Mouse (Mus musculus): ENCODE data around the gene Cacng4. TPM values are rescaled to one million over a fixed set of nuclear protein-coding genes. Genes with fewer than 3 reads are reported as not detected.

Gene Cacng4
- total and polyA plus RNA-seq, 2 experiments from 2014 or later = 43.8 to 88.4 TPM

- WGBS = 21% methylated on average over 9 of the region's 9 CpGs
- Histone ChIP-seq H3K4me3 (ENCODE audit: low read length) (no peak overlapping the region), H3K9me3 (ENCODE audit: low read length) (no peaks in the 10 kb centered on the region), H3K4me1 (ENCODE audit: insufficient read depth, low read length) (peaks cover 20% of the 10 kb centered on the region), H3K9ac (replicated peaks; ENCODE audit: low read length) (no peak overlapping the region), H3K27ac (peak overlapping the region; percentile 74), H3K4me2 (ENCODE audit: low read depth, low read length) (no peak overlapping the region), H3K27me3 (ENCODE audit: insufficient read depth, low read length) (no peaks in the 10 kb centered on the region), H3K36me3 (ENCODE audit: insufficient read depth, low read length) (no peaks in the 10 kb centered on the region)
- DNase-seq (ENCODE audit: low spot score) = peak; percentile 82
- peak; percentile 73 for ATAC-seq
- no peak for TF ChIP-seq CTCF (IDR thresholded peaks at IDR 0.05; ENCODE audit: low read depth)
Measured at GRCm38 (mm10) chr11:107778859-107779258, 15.5 kb downstream of the Cacng4 start.

- ATAC-seq (no peak), DNase-seq (ENCODE audit: low spot score) (peak; percentile 73)
- Histone ChIP-seq H3K27ac (peak overlapping the region; percentile 74; the same call in 1 of the 2 replicates), H3K4me1 (ENCODE audit: insufficient read depth, low read length) (peaks cover 22% of the 10 kb centered on the region), H3K4me3 (ENCODE audit: low read length) (no peak overlapping the region), H3K9ac (replicated peaks; ENCODE audit: low read length) (no peak overlapping the region), H3K36me3 (ENCODE audit: insufficient read depth, low read length) (no peaks in the 10 kb centered on the region), H3K27me3 (ENCODE audit: insufficient read depth, low read length) (no peaks in the 10 kb centered on the region), H3K4me2 (ENCODE audit: low read depth, low read length) (peak overlapping the region; percentile 31), H3K9me3 (ENCODE audit: low read length) (no peaks in the 10 kb centered on the region)
- WGBS = 14% methylated on average over 12 of the region's 12 CpGs
- no peak for TF ChIP-seq CTCF (IDR thresholded peaks at IDR 0.05; ENCODE audit: low read depth)
Measured at GRCm38 (mm10) chr11:107777487-107777886, 16.9 kb downstream of the Cacng4 start.

DNA sequence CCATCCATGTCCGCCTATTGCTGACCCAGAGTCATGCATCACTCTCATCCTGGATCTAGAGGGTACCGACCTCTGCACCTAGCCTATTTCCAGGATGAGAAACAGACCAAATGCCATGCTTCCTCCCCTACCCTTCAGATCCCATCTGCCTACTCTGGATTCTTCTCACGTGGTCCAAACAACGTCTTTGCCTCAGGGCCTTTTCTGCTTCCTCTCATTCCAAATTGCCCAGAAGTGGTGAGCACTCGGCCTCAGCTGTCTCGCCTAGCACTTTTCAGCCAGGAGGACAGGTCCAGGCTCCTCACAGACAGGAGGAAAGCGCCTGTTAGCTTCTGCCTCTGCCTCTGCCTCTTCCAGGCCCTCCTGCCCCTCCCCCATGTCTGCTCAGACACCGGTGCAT lies 21.0 kb downstream of the Cacng4 start:
- Histone ChIP-seq H3K9ac (replicated peaks; ENCODE audit: low read length) (no peak overlapping the region), H3K4me3 (ENCODE audit: low read length) (no peak overlapping the region), H3K9me3 (ENCODE audit: low read length) (no peaks in the 10 kb centered on the region), H3K27ac (no peak overlapping the region), H3K27me3 (ENCODE audit: insufficient read depth, low read length) (no peaks in the 10 kb centered on the region), H3K4me1 (ENCODE audit: insufficient read depth, low read length) (peaks cover 16% of the 10 kb centered on the region), H3K4me2 (ENCODE audit: low read depth, low read length) (no peak overlapping the region), H3K36me3 (ENCODE audit: insufficient read depth, low read length) (no peaks in the 10 kb centered on the region)
- DNase-seq (ENCODE audit: low spot score) (no peak), ATAC-seq (no peak)
- TF ChIP-seq CTCF (IDR thresholded peaks at IDR 0.05; ENCODE audit: low read depth) = no peak
- 50% methylated on average over 8 of the region's 8 CpGs for WGBS

DNA sequence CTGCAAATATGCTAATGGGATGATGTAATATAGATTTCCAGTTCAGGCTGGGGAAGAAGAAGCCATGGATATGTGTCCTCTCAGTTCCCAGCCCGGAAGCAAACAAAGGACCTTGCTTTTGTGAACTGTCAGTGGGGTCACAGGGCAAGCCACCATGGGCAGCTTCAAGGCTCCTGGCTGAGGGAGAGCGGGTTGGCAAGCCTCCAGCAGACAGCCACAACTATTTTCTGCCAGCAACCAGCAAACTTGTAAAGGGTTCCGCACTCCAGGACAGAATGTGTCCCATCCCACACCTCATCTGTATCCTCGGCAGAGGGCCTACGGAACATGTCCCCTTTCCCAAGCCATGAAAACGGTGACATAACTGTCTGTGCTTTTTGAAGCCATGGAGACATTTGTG lies 22.4 kb downstream of the Cacng4 start:
- no peak for DNase-seq (ENCODE audit: low spot score)
- Histone ChIP-seq H3K4me1 (ENCODE audit: insufficient read depth, low read length) (peaks cover 25% of the 10 kb centered on the region), H3K9me3 (ENCODE audit: low read length) (no peaks in the 10 kb centered on the region), H3K4me2 (ENCODE audit: low read depth, low read length) (no peak overlapping the region), H3K4me3 (ENCODE audit: low read length) (no peak overlapping the region), H3K27ac (no peak overlapping the region), H3K9ac (replicated peaks; ENCODE audit: low read length) (no peak overlapping the region), H3K36me3 (ENCODE audit: insufficient read depth, low read length) (no peaks in the 10 kb centered on the region), H3K27me3 (ENCODE audit: insufficient read depth, low read length) (no peaks in the 10 kb centered on the region)
- no peak for TF ChIP-seq CTCF (IDR thresholded peaks at IDR 0.05; ENCODE audit: low read depth)
- WGBS = 34% methylated on average over 6 of the region's 6 CpGs
- no peak for ATAC-seq

DNA sequence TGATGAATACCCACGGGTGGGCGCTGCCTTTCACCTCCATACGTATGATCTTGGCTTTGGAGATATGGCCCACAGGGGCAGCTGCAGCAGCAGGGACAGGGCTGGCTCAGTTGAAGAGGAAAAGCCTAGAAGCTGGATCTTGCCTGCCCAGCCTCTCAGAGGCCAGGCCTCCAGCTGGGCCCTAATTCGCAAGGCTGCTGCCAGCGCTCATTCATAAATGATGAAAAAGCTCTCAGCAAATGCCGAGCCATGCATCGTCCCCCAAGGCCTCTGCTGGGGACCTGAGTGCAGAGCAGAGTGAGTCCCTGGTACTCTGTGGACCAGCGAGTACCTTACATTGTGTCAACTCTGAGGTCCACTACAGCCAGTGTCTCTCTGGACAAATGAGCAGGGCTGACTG lies 26.0 kb downstream of the Cacng4 start:
- no peaks in the 10 kb centered on the region for H3K36me3 ChIP-seq (ENCODE audit: insufficient read depth, low read length)
- no peak for TF ChIP-seq CTCF (IDR thresholded peaks at IDR 0.05; ENCODE audit: low read depth)
- H3K9me3 ChIP-seq (ENCODE audit: low read length) = no peaks in the 10 kb centered on the region
- H3K27ac ChIP-seq = peak overlapping the region; percentile 11; the same call in 1 of the 2 replicates
- DNase-seq (ENCODE audit: low spot score) = peak; percentile 66
- ATAC-seq = 0 out of 2 replicates have a peak, but pooled peaks have one; percentile 18
- H3K27me3 ChIP-seq (ENCODE audit: insufficient read depth, low read length) = no peaks in the 10 kb centered on the region
- peaks cover 29% of the 10 kb centered on the region for H3K4me1 ChIP-seq (ENCODE audit: insufficient read depth, low read length)
- 28% methylated on average over 8 of the region's 8 CpGs for WGBS
- H3K4me2 ChIP-seq (ENCODE audit: low read depth, low read length) = no peak overlapping the region
- no peak overlapping the region for H3K9ac ChIP-seq (replicated peaks; ENCODE audit: low read length)
- no peak overlapping the region for H3K4me3 ChIP-seq (ENCODE audit: low read length)

DNA sequence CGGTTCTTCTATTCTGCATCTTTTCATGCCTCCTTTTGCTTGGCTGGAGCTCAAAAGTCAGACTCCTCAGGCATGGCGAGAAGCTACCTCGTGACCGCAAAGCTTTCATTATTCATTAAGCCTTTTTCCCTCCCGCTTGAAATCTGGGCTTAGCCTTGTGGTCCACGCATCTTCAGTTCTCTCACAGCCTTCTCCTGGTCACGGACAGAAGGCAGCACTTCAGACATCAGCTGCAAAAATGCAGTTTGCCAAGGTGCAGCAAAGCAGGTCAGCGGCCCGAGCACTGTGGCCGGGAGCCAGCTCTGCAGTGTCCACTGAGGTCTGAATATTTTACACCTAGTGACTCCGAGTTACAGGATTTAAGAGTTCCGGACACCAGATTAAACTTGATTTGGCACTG lies 27.4 kb downstream of the Cacng4 start:
- Histone ChIP-seq H3K9me3 (ENCODE audit: low read length) (no peaks in the 10 kb centered on the region), H3K4me3 (ENCODE audit: low read length) (no peak overlapping the region), H3K27ac (peak overlapping the region; percentile 56; the same call in 1 of the 2 replicates), H3K9ac (replicated peaks; ENCODE audit: low read length) (no peak overlapping the region), H3K4me2 (ENCODE audit: low read depth, low read length) (0 out of 2 replicates have a peak overlapping the region, but pooled peaks have one; percentile 23), H3K27me3 (ENCODE audit: insufficient read depth, low read length) (no peaks in the 10 kb centered on the region), H3K36me3 (ENCODE audit: insufficient read depth, low read length) (no peaks in the 10 kb centered on the region), H3K4me1 (ENCODE audit: insufficient read depth, low read length) (peaks cover 39% of the 10 kb centered on the region)
- ATAC-seq (no peak), DNase-seq (ENCODE audit: low spot score) (peak; percentile 49)
- 23% methylated on average over 12 of the region's 12 CpGs for WGBS
- TF ChIP-seq CTCF (IDR thresholded peaks at IDR 0.05; ENCODE audit: low read depth) = no peak

DNA sequence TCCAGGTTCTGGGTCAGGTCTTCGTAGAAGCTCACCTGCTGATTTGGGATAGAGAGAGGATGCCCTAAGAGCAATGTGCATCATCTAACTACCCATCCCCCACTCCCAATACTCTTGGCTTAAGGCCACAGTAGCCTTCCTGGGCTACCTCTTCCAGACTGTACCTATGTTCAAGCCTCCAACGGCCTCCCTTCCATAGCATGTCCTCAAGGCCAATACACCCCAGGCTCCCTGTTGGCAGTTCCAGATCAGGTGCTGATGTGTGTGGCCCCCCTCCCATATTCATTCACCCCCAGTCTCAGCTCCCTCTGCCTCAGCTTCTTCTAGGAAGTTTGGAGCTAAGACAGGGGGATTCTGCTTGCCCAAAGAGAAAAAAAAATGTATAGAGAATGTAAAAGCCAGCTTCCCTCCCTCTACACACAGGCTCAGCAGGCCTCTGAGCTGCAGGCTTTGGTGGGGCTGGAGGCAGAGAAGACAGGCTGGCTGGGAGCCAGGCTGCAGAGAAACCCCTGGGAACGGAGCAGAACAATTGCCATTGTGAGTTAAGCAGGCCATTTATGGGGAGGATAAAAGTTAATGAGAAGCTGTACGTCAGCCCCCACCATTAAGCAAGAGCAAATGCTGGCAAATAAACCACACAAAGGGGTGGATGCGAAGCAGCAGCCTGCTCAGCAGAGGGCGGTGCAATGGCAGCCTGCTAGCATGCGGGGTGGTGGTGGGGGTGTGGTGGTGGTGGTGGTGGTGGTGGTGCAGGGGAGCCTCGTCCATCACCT lies 31.5 kb downstream of the Cacng4 start:
- ATAC-seq (peak; percentile 78), DNase-seq (ENCODE audit: low spot score) (peak; percentile 82)
- peaks cover 38% of the 10 kb centered on the region for H3K4me1 ChIP-seq (ENCODE audit: insufficient read depth, low read length)
- H3K4me3 ChIP-seq (ENCODE audit: low read length) = no peak overlapping the region
- no peaks in the 10 kb centered on the region for H3K36me3 ChIP-seq (ENCODE audit: insufficient read depth, low read length)
- WGBS = 16% methylated on average over 8 of the region's 8 CpGs
- H3K27me3 ChIP-seq (ENCODE audit: insufficient read depth, low read length) = no peaks in the 10 kb centered on the region
- H3K9me3 ChIP-seq (ENCODE audit: low read length) = no peaks in the 10 kb centered on the region
- peak; percentile 61 for TF ChIP-seq CTCF (IDR thresholded peaks at IDR 0.05; ENCODE audit: low read depth)
- H3K27ac ChIP-seq = peak overlapping the region; percentile 72
- H3K9ac ChIP-seq (replicated peaks; ENCODE audit: low read length) = peak overlapping the region; percentile 21; the same call in 1 of the 2 replicates
- no peak overlapping the region for H3K4me2 ChIP-seq (ENCODE audit: low read depth, low read length)
